ENCODE assay signal across 23 mouse cellular contexts in genomic region chr9:67521736-67522135, GRCm38 (mm10). TPM values are rescaled to one million over a fixed set of nuclear protein-coding genes. Genes with fewer than 3 reads are reported as not detected.
DNase-seq lines count a peak whose midpoint lies in the region; ATAC-seq lines count a peak whose summit lies in the region.
"Had no signal": no experiment of that assay in that cellular context is flagged by ENCODE, and none has a peak within 500 bp of the region (broad histone marks: within the 10 kb centered on the region; RNA-seq: fewer than 3 reads in every experiment).

No protein-coding gene starts in this region.

- peak; percentile 38; the same call in 1 of the 2 replicates for ATAC-seq in neural tube, embryonic 15.5 days (ENCODE audit: low FRiP score)
- ATAC-seq: activated CD4-positive, CD25-positive, alpha-beta regulatory T cell, adult 4 months; CD4-positive, CD25-positive, alpha-beta regulatory T cell, adult 4 months; forebrain, embryonic 15.5 days; intestine, postnatal 0 days had no signal

- no peak overlapping the region for H3K4me2 ChIP-seq in neural tube, embryonic 15.5 days
- H3K4me2 ChIP-seq: embryonic facial prominence, embryonic 12.5 days; embryonic facial prominence, embryonic 15.5 days; forebrain, embryonic 12.5 days; forebrain, embryonic 15.5 days; heart, embryonic 13.5 days; hindbrain, embryonic 14.5 days had no signal

- DNase-seq in heart, adult 18-20 months: peak; percentile 31 to 54
- no peak for DNase-seq in heart, adult 8-10 months (ENCODE audit: low spot score)
- no peak for DNase-seq in neural tube, embryonic 10.5 days (ENCODE audit: extremely low spot score, low spot score)
- peak; percentile 20 for DNase-seq in MN1 (ENCODE audit: low spot score)
- peak; percentile 76 for DNase-seq in fat pad, adult 2 months (ENCODE audit: extremely low read depth, low read depth, low spot score)
- DNase-seq: adrenal gland, adult 8-10 months; adrenal gland, postnatal 25 days; cerebellum, adult 11-12 months; cerebellum, adult 8-10 months; gastrocnemius, postnatal 25 days had no signal

- no peak overlapping the region for H3K4me3 ChIP-seq in neural tube, embryonic 15.5 days (replicated peaks)
- H3K4me3 ChIP-seq: embryonic facial prominence, embryonic 12.5 days; embryonic facial prominence, embryonic 15.5 days; forebrain, embryonic 12.5 days; forebrain, embryonic 15.5 days; heart, embryonic 10.5 days; heart, embryonic 13.5 days; hindbrain, embryonic 10.5 days had no signal

- no peaks in the 10 kb centered on the region for H3K9me3 ChIP-seq in neural tube, embryonic 15.5 days (replicated peaks)
- H3K9me3 ChIP-seq: embryonic facial prominence, embryonic 12.5 days; embryonic facial prominence, embryonic 15.5 days; forebrain, embryonic 12.5 days; forebrain, embryonic 15.5 days; heart, embryonic 10.5 days; heart, embryonic 13.5 days; hindbrain, embryonic 10.5 days had no signal

- H3K27me3 ChIP-seq in neural tube, embryonic 15.5 days (replicated peaks): no peaks in the 10 kb centered on the region
- H3K27me3 ChIP-seq: embryonic facial prominence, embryonic 12.5 days; embryonic facial prominence, embryonic 15.5 days; forebrain, embryonic 12.5 days; forebrain, embryonic 15.5 days; heart, embryonic 13.5 days had no signal

- 55% methylated on average over 4 of the region's 4 CpGs for WGBS in neural tube, embryonic 15.5 days

- H3K27ac ChIP-seq in neural tube, embryonic 15.5 days (replicated peaks): no peak overlapping the region; the same call in 1 of the 2 replicates
- H3K27ac ChIP-seq: embryonic facial prominence, embryonic 12.5 days; embryonic facial prominence, embryonic 15.5 days; forebrain, embryonic 12.5 days; forebrain, embryonic 15.5 days; heart, embryonic 10.5 days; heart, embryonic 13.5 days; hindbrain, embryonic 10.5 days; hindbrain, embryonic 14.5 days had no signal

- no peak overlapping the region for H3K9ac ChIP-seq in neural tube, embryonic 15.5 days (replicated peaks)
- H3K9ac ChIP-seq: embryonic facial prominence, embryonic 12.5 days; embryonic facial prominence, embryonic 15.5 days; forebrain, embryonic 12.5 days; forebrain, embryonic 15.5 days; heart, embryonic 13.5 days; hindbrain, embryonic 14.5 days had no signal

- H3K4me1 ChIP-seq in neural tube, embryonic 15.5 days: peaks cover 16% of the 10 kb centered on the region; the same call in 1 of the 2 replicates
- H3K4me1 ChIP-seq: forebrain, embryonic 15.5 days; hindbrain, embryonic 10.5 days had no signal

- no peaks in the 10 kb centered on the region for H3K36me3 ChIP-seq in neural tube, embryonic 15.5 days
- H3K36me3 ChIP-seq: embryonic facial prominence, embryonic 12.5 days; embryonic facial prominence, embryonic 15.5 days; forebrain, embryonic 12.5 days; forebrain, embryonic 15.5 days; heart, embryonic 10.5 days; heart, embryonic 13.5 days; hindbrain, embryonic 10.5 days had no signal

RNA-seq across cellular contexts. Expression of gene Tln2, which starts 37.8 kb away (rescaled TPM):
- 10 to 100 TPM; 73.7 to 80.4 TPM for total RNA-seq in heart, adult 18-20 months (2021)
- total RNA-seq in heart, adult 8-10 months (2022): 10 to 100 TPM; 71.6 to 87.1 (median 76.7) TPM
- 45.7 and 47.7 TPM in 2 replicates for polyA plus RNA-seq in neural tube, embryonic 15.5 days (2015; fragmentation: Nextera tagmentation; extraction: Ambion mirVana)
- total RNA-seq: MEL had no signal

Comparison
In these comparisons a context has a peak if more than half of its experiments do, and no peak if none do; other contexts are left out.
1. DNase-seq: peak in heart, adult 18-20 months (2 of 2), MN1 (single experiment) and fat pad, adult 2 months (single experiment); none in heart, adult 8-10 months (single experiment) and neural tube, embryonic 10.5 days (single experiment).